Mouse (Mus musculus): ENCODE measurements around the gene Ern1. TPM values are rescaled to one million over a fixed set of nuclear protein-coding genes. Genes with fewer than 3 reads are reported as not detected.

The Ern1 gene
- total RNA-seq, 2 experiments from 2014 or later = 121 to 160 TPM

Other genes with a start within 250 kb of the Ern1 start
- 10 to 100 TPM; 55.2 to 66.2 TPM for gene Ftsj3, start 231.8 kb downstream of the Ern1 start, total RNA-seq (2021)
- 100 to 1,000 TPM; 154 to 172 TPM for gene Psmc5, start 231.7 kb downstream of the Ern1 start, total RNA-seq (2021)
- 10 to 100 TPM; 68.1 to 86.5 TPM for gene Smarcd2, start 214.9 kb downstream of the Ern1 start, total RNA-seq (2021)
- gene Tcam1, start 211.2 kb downstream of the Ern1 start, total RNA-seq (2021) = under 1 TPM; 0.23 to 0.36 TPM
- not detected for gene Gh, start 186.0 kb downstream of the Ern1 start, total RNA-seq (2021)
- 1 to 10 TPM in 1 of 2 experiments, under 1 TPM in 1; 0.33 to 1.2 TPM for gene Cd79b, start 173.1 kb downstream of the Ern1 start, total RNA-seq (2021)
- under 1 TPM in 1 of 2 experiments, not detected in 1; 0.10 TPM for gene Scn4a, start 134.6 kb downstream of the Ern1 start, total RNA-seq (2021)
- gene Prr29, start 122.4 kb downstream of the Ern1 start, total RNA-seq (2021) = not detected
- gene Icam2, start 99.8 kb downstream of the Ern1 start, total RNA-seq (2021) = 10 to 100 TPM; 14.1 to 14.7 TPM
- gene Tex2, start 125.6 kb upstream of the Ern1 start, total RNA-seq (2021) = 10 to 100 TPM; 52.3 to 54.4 TPM